Mouse (Mus musculus) forelimb bud, embryonic 11.5 days (tissue): ENCODE data around the gene Bbx.

Source experiments
- DNase-seq: peaks from one replicate; pipeline ENCODE4 v3.0.0-alpha.2; 2012; ENCODE audit warnings: low read depth, low spot score

Bbx gene

GRCm38 (mm10) chr16:50315349-50315969 lies 116.7 kb downstream of the Bbx start:
- DNase-seq, result no peak

GRCm38 (mm10) chr16:50311588-50311987 lies 120.6 kb downstream of the Bbx start:
- DNase-seq, result no peak

DNA sequence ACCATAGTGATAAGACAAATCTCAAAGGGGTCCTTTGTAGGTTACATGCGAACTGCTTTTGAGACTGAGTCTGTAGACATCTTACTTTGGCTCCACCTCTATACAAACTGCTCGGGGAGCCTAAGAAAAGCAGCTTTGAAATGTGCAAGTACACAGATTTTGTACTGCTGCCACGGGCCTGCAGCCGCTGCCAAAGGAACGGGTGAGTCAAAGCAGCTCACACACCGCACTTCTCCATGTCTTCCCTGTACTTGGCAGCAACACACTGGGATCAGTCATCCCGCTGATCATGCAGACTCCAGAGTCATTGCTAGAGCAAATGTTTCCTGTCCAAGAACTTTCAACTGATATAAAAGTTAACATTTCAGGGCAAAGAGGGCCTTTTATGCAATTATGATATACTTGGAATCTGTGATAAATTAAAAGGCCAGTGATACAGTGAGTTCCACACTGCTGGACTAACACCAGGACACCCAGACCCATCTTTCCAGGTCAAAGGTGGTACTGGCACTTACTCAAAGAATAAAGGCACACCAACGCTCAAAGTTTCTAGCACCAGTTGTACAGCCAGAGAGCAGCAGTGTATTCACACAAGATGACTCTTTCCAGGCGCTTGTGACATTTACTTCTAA lies 122.7 kb downstream of the Bbx start:
- no peak for DNase-seq

- no peak for DNase-seq
Measured at GRCm38 (mm10) chr16:50308256-50308655, 123.9 kb downstream of the Bbx start.

- no peak for DNase-seq
Measured at GRCm38 (mm10) chr16:50307231-50307630, 125.0 kb downstream of the Bbx start.

- no peak for DNase-seq
Measured at GRCm38 (mm10) chr16:50306727-50307126, 125.5 kb downstream of the Bbx start.

GRCm38 (mm10) chr16:50305156-50305555 lies 127.0 kb downstream of the Bbx start:
- DNase-seq, result no peak

GRCm38 (mm10) chr16:50302566-50302965 lies 129.6 kb downstream of the Bbx start:
- DNase-seq, result no peak

- no peak for DNase-seq
Measured at GRCm38 (mm10) chr16:50298743-50299443, 133.3 kb downstream of the Bbx start.

DNA sequence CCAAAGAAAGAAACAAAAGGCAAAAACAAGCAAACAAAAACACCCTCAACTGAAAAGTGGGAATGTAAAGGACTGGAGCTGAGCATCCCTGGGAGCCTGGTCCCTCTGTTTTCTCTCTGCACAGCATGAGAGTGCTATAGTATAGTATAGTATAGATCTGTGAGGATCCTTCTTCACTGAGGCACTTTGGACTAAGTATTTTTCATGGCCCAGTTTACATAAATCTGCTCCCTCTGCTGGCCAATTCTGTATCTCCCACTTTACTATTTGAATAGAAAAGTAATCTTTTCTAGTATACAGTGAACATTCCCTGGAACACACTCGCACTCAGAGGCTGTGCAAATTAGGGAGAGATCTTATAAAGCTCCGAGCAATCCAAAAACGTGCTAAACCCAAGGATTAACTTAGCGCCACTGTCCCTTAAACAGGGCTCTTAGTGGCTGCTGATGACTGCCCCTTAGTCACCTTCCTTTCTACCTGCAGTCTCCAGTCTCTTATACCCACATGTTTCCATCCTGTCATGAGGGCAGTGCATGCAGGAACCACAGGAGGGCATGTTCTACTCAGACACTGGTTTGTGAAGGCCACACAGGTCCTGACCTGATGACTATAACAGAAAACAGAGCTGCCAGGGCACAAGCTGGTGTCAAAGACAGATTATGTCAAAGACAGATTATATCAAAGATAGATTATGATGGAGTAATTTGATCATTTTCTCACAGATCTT lies 138.5 kb downstream of the Bbx start:
- DNase-seq, result no peak

DNA sequence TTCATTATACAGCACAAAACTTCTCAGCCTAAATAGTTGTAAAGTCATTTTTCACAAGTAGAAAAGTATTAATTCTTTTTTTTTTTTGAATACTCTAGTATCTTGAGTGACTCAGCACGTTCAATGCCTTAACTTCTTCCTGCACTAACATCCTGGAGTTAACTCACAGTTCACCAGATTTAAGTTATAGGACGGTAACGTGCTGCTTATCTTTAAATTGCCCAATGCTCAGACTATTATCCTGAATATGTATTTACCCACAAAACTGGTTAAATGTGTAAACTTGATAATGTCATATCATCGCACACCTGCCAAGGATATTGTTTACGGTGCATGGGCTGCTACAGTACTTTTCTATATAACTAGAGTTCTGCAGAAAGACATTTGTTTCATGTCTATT lies 139.4 kb downstream of the Bbx start:
- no peak for DNase-seq

DNA sequence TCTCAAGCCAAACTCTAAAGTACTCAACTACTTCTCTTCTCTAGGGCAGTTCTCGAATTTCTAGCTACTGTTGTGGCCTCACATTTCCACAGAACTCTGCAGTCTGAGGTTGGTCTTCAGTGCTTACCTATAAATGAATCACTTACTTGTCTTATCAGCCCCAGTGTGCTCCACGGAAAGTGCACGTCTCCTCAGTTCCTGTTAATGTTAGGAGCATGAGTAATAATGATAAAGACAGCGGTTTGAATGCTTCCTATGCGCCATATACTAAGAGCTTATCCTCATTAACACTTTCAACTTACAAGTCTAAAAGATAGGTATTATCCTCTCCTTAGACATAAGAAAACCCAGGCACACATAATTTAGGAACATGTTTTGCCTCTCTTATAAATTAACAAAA lies 142.4 kb downstream of the Bbx start:
- no peak for DNase-seq

- no peak for DNase-seq
Measured at GRCm38 (mm10) chr16:50272813-50273212, 159.4 kb downstream of the Bbx start.

GRCm38 (mm10) chr16:50262647-50263046 lies 169.5 kb downstream of the Bbx start:
- DNase-seq, result no peak

DNA sequence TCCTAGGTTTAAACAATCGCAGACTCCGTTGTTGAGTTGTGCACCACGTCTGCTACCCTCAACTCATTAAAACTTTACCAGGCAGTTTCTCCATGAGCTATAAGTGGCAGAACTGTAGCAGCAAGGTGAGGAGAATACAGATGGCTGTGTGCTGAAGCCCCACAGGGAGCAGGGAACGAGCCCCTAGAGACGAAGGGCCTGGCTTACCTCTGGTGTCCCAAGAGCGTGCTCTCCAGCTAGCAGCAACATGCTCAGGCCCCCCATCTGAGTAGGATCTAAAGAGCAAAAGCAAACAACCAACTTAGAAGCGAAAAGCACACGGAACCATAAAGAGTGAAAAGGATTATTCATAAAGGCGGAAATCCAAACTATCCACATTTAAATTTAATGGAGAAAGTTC lies 170.0 kb downstream of the Bbx start:
- no peak for DNase-seq

DNA sequence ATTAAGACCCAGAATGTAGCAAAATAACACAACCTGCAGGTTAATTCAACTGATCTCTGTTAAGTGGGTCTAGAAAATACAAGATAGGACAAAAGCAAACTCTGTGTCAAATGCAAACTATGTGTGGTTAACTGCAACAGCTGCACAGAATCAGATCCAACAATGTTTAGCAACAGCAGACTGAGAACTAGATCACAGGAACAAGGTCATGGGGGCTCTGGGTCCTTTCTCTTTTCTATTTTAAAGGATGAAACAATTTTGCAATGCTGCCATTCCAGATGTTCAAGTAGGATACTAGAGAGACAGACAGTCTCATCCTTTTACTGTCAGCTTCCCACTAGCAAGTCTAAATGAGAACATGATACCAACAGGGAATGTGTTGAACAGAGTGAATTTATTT lies 170.4 kb downstream of the Bbx start:
- DNase-seq, result no peak

DNA sequence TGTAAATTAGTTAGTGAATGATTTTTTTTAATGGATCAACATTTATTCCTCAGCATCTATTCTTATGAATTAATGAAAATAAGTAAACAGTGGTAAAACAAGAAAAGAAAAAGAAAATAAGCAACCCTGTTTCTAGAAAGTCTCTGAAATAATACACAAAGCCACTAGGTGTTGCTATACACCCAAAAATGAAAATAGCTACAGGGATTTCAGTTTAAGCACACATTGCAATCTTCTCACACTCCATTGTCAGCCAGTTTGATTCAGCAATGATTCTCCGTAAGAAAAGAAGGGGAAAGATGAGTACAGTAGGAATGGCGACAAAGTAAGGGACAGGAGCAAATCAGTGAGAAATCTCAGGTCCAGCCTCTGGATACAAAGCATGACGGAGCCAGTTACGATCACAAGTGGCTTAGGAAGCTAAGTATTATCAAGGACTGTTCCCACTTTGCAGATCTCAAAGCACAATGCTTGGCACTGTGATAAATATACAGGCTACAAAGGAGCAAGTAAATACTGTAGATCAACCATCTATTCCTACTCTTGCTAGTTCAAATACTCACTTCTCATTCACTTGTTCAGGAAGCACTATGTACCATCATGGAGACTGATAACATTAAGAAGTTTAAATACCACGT lies 177.5 kb downstream of the Bbx start:
- peak; percentile 29 for DNase-seq

DNA sequence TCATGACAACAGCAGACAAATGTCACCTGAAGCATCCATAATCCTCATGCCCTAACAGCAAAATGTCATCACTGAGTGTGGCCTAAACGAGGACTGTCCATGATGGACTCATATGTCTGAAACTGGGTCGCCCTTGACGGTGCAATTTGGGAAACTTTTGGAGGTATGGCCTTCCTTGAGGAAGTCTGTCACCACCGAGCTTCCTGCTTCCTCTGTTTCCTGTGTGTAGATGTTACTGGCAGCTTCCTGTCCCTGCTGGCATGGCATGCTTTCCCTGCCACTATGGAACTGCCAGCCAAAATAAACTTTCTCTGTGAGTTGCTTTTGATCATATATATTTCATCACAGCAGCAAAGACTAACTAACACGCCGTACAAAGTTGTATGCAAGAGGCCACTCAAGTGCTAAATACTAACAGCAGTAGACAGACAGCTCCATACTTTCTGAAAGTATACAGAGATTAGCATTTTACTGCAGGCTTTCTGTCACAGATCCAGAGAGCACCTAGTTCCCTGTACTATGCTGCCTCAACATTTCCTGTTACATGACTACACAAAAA lies 180.7 kb downstream of the Bbx start:
- DNase-seq, result no peak

- DNase-seq, result no peak
Measured at GRCm38 (mm10) chr16:50250469-50250868, 181.7 kb downstream of the Bbx start.

DNA sequence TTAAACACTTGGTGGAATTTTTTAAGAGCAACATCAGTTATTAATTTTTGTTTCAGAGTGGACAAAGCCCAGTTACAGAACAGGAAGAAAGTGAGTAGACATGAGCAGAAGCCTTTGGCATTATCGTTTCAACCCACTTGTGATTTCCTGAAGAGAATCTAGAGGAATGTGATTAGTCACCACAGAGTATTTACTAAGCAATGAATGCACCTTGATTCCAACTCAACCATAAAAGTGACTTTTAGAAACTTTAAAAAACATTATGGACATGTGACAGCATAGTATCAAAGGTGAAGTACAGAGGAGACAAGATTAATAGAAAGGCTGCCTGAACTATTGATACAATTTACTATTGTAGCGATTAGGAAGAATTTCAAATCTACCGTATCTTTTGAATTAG lies 183.2 kb downstream of the Bbx start:
- no peak for DNase-seq

DNA sequence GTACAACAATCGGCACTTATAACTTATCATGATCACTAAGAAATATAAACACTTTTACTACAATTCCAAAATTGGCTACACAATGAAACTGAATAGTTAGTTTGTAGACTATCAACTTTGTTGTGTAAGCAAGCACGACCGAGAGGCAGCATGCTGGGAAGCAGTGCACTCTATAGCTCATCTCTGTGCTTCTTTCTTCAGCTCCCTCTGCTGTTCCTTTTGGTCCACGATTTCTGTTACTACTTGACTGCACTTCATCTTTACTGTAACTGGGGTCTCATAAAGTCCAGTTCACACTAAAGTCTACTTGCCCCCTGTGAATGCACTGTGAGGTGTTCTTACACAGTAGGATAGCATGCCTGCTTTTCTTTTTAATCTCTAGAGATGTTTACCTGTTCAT lies 189.7 kb downstream of the Bbx start:
- DNase-seq, result no peak

- no peak for DNase-seq
Measured at GRCm38 (mm10) chr16:50241604-50242003, 190.6 kb downstream of the Bbx start.
